Mouse (Mus musculus): ENCODE data around the gene Gm20509. TPM values are rescaled to one million over a fixed set of nuclear protein-coding genes. Genes with fewer than 3 reads are reported as not detected.

The Gm20509 gene
- polyA plus RNA-seq, 1 experiment from 2014 or later, result not detected

GRCm38 (mm10) chr9:73154347-73154746 is 52.1 kb downstream of the Gm20509 start:
- ATAC-seq (ENCODE audit: low read depth), result no peak
- Histone ChIP-seq H3K36me3 (ENCODE audit: control insufficient read depth, insufficient read depth, low read length) (no peaks in the 10 kb centered on the region), H3K9me3 (ENCODE audit: control insufficient read depth, low read length) (no peaks in the 10 kb centered on the region), H3K4me3 (ENCODE audit: low read length) (no peak overlapping the region), H3K4me2 (ENCODE audit: low read depth, low read length) (no peak overlapping the region), H3K4me1 (replicated peaks; ENCODE audit: control insufficient read depth, insufficient read depth, low read length) (no peaks in the 10 kb centered on the region), H3K27ac (ENCODE audit: low read length) (no peak overlapping the region), H3K27me3 (ENCODE audit: control insufficient read depth, insufficient read depth, low read depth, low read length) (no peaks in the 10 kb centered on the region), H3K9ac (ENCODE audit: low read length) (no peak overlapping the region)
- WGBS, result 46% methylated on average over 9 of the region's 9 CpGs

- WGBS, result 79% methylated on average over 4 of the region's 4 CpGs
- no peaks in the 10 kb centered on the region for H3K9me3 ChIP-seq (ENCODE audit: control insufficient read depth, low read length)
- no peak overlapping the region for H3K4me2 ChIP-seq (ENCODE audit: low read depth, low read length)
- no peaks in the 10 kb centered on the region for H3K4me1 ChIP-seq (replicated peaks; ENCODE audit: control insufficient read depth, insufficient read depth, low read length)
- H3K9ac ChIP-seq (ENCODE audit: low read length), result no peak overlapping the region
- no peak for ATAC-seq (ENCODE audit: low read depth)
- no peak overlapping the region for H3K4me3 ChIP-seq (ENCODE audit: low read length)
- H3K27me3 ChIP-seq (ENCODE audit: control insufficient read depth, insufficient read depth, low read depth, low read length), result no peaks in the 10 kb centered on the region
- no peak overlapping the region for H3K27ac ChIP-seq (ENCODE audit: low read length)
- no peaks in the 10 kb centered on the region for H3K36me3 ChIP-seq (ENCODE audit: control insufficient read depth, insufficient read depth, low read length)
Measured at GRCm38 (mm10) chr9:73157968-73158367, 55.7 kb downstream of the Gm20509 start.

- Histone ChIP-seq H3K27ac (ENCODE audit: low read length) (no peak overlapping the region), H3K4me2 (ENCODE audit: low read depth, low read length) (no peak overlapping the region), H3K4me3 (ENCODE audit: low read length) (no peak overlapping the region), H3K4me1 (replicated peaks; ENCODE audit: control insufficient read depth, insufficient read depth, low read length) (no peaks in the 10 kb centered on the region), H3K9me3 (ENCODE audit: control insufficient read depth, low read length) (no peaks in the 10 kb centered on the region), H3K9ac (ENCODE audit: low read length) (no peak overlapping the region), H3K36me3 (ENCODE audit: control insufficient read depth, insufficient read depth, low read length) (no peaks in the 10 kb centered on the region), H3K27me3 (ENCODE audit: control insufficient read depth, insufficient read depth, low read depth, low read length) (peaks cover 4% of the 10 kb centered on the region)
- WGBS, result 22% methylated on average over 1 of the region's 1 CpGs
- ATAC-seq (ENCODE audit: low read depth), result no peak
Measured at GRCm38 (mm10) chr9:73159265-73159664, 57.0 kb downstream of the Gm20509 start.

- no peaks in the 10 kb centered on the region for H3K4me1 ChIP-seq (replicated peaks; ENCODE audit: control insufficient read depth, insufficient read depth, low read length)
- H3K9me3 ChIP-seq (ENCODE audit: control insufficient read depth, low read length), result no peaks in the 10 kb centered on the region
- 0 out of 2 replicates have a peak overlapping the region, but pooled peaks have one; percentile 15 for H3K9ac ChIP-seq (ENCODE audit: low read length)
- H3K4me3 ChIP-seq (ENCODE audit: low read length), result peak overlapping the region; percentile 21
- WGBS, result 15% methylated on average over 26 of the region's 26 CpGs
- H3K27ac ChIP-seq (ENCODE audit: low read length), result no peak overlapping the region
- H3K4me2 ChIP-seq (ENCODE audit: low read depth, low read length), result peak overlapping the region; percentile 53
- ATAC-seq (ENCODE audit: low read depth), result peak; percentile 78
- no peaks in the 10 kb centered on the region for H3K36me3 ChIP-seq (ENCODE audit: control insufficient read depth, insufficient read depth, low read length)
- peaks cover 4% of the 10 kb centered on the region for H3K27me3 ChIP-seq (ENCODE audit: control insufficient read depth, insufficient read depth, low read depth, low read length)
Measured at GRCm38 (mm10) chr9:73162571-73163333, 60.5 kb downstream of the Gm20509 start.

GRCm38 (mm10) chr9:73165631-73166030 is 63.4 kb downstream of the Gm20509 start:
- Histone ChIP-seq H3K27me3 (ENCODE audit: control insufficient read depth, insufficient read depth, low read depth, low read length) (peaks cover 4% of the 10 kb centered on the region), H3K36me3 (ENCODE audit: control insufficient read depth, insufficient read depth, low read length) (no peaks in the 10 kb centered on the region), H3K9ac (ENCODE audit: low read length) (no peak overlapping the region), H3K4me3 (ENCODE audit: low read length) (no peak overlapping the region), H3K9me3 (ENCODE audit: control insufficient read depth, low read length) (no peaks in the 10 kb centered on the region), H3K4me1 (replicated peaks; ENCODE audit: control insufficient read depth, insufficient read depth, low read length) (no peaks in the 10 kb centered on the region), H3K27ac (ENCODE audit: low read length) (no peak overlapping the region), H3K4me2 (ENCODE audit: low read depth, low read length) (no peak overlapping the region)
- WGBS, result 75% methylated on average over 4 of the region's 4 CpGs
- no peak for ATAC-seq (ENCODE audit: low read depth)

Other genes with a start within 250 kb of the Gm20509 start
- 2.9 and 3.0 TPM in 2 replicates for gene Pygo1, start 176.8 kb upstream of the Gm20509 start, polyA plus RNA-seq (2015; fragmentation: Nextera tagmentation; extraction: Ambion mirVana)
- 2.3 and 2.4 TPM in 2 replicates for gene Dyx1c1, start 143.7 kb upstream of the Gm20509 start, polyA plus RNA-seq (2015; fragmentation: Nextera tagmentation; extraction: Ambion mirVana)
- gene Gm44503, start 143.6 kb upstream of the Gm20509 start, polyA plus RNA-seq (2015; fragmentation: Nextera tagmentation; extraction: Ambion mirVana), result not detected in 2 replicates
- gene Ccpg1os, start 117.1 kb upstream of the Gm20509 start, polyA plus RNA-seq (2015; fragmentation: Nextera tagmentation; extraction: Ambion mirVana), result 30.1 and 30.5 TPM in 2 replicates
- gene Ccpg1, start 117.0 kb upstream of the Gm20509 start, polyA plus RNA-seq (2015; fragmentation: Nextera tagmentation; extraction: Ambion mirVana), result 38.5 and 39.4 TPM in 2 replicates
- gene Pigb, start 62.1 kb upstream of the Gm20509 start, polyA plus RNA-seq (2015; fragmentation: Nextera tagmentation; extraction: Ambion mirVana), result 12.1 and 14.7 TPM in 2 replicates
- 11.1 and 13.2 TPM in 2 replicates for gene Rab27a, start 57.6 kb upstream of the Gm20509 start, polyA plus RNA-seq (2015; fragmentation: Nextera tagmentation; extraction: Ambion mirVana)
- 0.15 TPM in 1 of 2 replicates, not detected in the other for gene Khdc3, start 634 bp upstream of the Gm20509 start, polyA plus RNA-seq (2015; fragmentation: Nextera tagmentation; extraction: Ambion mirVana)
- gene Rsl24d1, start 11.0 kb downstream of the Gm20509 start, polyA plus RNA-seq (2015; fragmentation: Nextera tagmentation; extraction: Ambion mirVana), result 88.0 and 91.7 TPM in 2 replicates

Measured in lung, embryonic 16.5 days (tissue).